Mouse (Mus musculus) liver, embryonic 13.5 days (tissue): Measurements from ENCODE around the gene Rab12. TPM values are rescaled to one million over a fixed set of nuclear protein-coding genes. Genes with fewer than 3 reads are reported as not detected.
"Not testable (repeated sequence)": the region's sequence is repeated elsewhere in the genome, so short reads cannot be mapped to it uniquely, and the experiment has no call there.

Source experiments
- ATAC-seq: fragments of 200-750 bp; cut with Nextera tagmentation; 2 replicates; pipeline ENCODE4 v1.8.0; 2017; ENCODE audit warnings: low read depth, mild to moderate bottlenecking, moderate number of reproducible peaks, moderate library complexity
- DNase-seq: peaks from one replicate; pipeline ENCODE4 v3.0.0; 2022
- H3K27ac ChIP-seq: fragments of 300-500 bp; sonication (generic); 2 replicates; pipeline ENCODE4 v1.5.1; 2015; ENCODE audit warnings: moderate library complexity, mild to moderate bottlenecking, inconsistent platforms
- H3K27me3 ChIP-seq: fragments of 300-500 bp; sonication (generic); 2 replicates; pipeline ENCODE4 v1.6.1; 2015; ENCODE audit warnings: mild to moderate bottlenecking, inconsistent platforms
- H3K36me3 ChIP-seq: fragments of 300-500 bp; sonication (generic); 2 replicates; pipeline ENCODE4 v1.6.1; 2015; ENCODE audit warnings: mild to moderate bottlenecking, inconsistent platforms
- H3K4me1 ChIP-seq: fragments of 300-500 bp; sonication (generic); replicated peaks from 2 replicates; pipeline ENCODE4 v1.6.1; 2015; ENCODE audit warnings: inconsistent platforms
- H3K4me2 ChIP-seq: fragments of 300-500 bp; sonication (generic); 2 replicates; pipeline ENCODE4 v1.6.1; 2015; ENCODE audit warnings: inconsistent platforms, mild to moderate bottlenecking, moderate library complexity
- H3K4me3 ChIP-seq: fragments of 300-500 bp; sonication (generic); replicated peaks from 2 replicates; pipeline ENCODE4 v1.5.1; 2015; ENCODE audit warnings: mild to moderate bottlenecking, inconsistent platforms
- H3K9ac ChIP-seq: fragments of 300-500 bp; sonication (generic); 2 replicates; pipeline ENCODE4 v1.6.1; 2015; ENCODE audit warnings: mild to moderate bottlenecking, inconsistent platforms
- H3K9me3 ChIP-seq: fragments of 300-500 bp; sonication (generic); replicated peaks from 2 replicates; pipeline ENCODE4 v1.6.1; 2016; ENCODE audit warnings: inconsistent platforms
- WGBS: fragments of 180-500 bp; shearing (Covaris S2); methylation state at CpG from one replicate; pipeline ENCODE4 v1.1.7; 2015; ENCODE audit not compliant: insufficient replicate concordance; 5-methylcytosine and 5-hydroxymethylcytosine counted together
- polyA plus RNA-seq: library from polyadenylated mRNA; unstranded; fragments of >200 nt; fragmentation: Nextera tagmentation; extraction: Ambion mirVana; gene quantifications from 2 replicates; pipeline ENCODE4 v1.2.1, GENCODE M21; 2015

Gene Rab12
- polyA plus RNA-seq: 7.9 and 8.8 TPM in 2 replicates

GRCm38 (mm10) chr17:66519554-66520553 lies at the start of gene Rab12:
Gene Rab12 (minus strand): TSS chr17:66519729.
- Histone ChIP-seq H3K4me1 (peaks cover 29% of the 10 kb centered on the region), H3K27ac (peak within 1 kb of the TSS; percentile 55; the same call in 1 of the 2 replicates), H3K9me3 (no peaks in the 10 kb centered on the region), H3K27me3 (no peaks in the 10 kb centered on the region), H3K36me3 (peaks cover 4% of the 10 kb centered on the region; the same call in 1 of the 2 replicates), H3K4me3 (peak within 1 kb of the TSS; percentile 95), H3K4me2 (peak within 1 kb of the TSS; percentile 80), H3K9ac (peak within 1 kb of the TSS; percentile 94)
- 9% methylated on average over 59 of the region's 71 CpGs for whole genome bisulfite sequencing
- peak; percentile 91 for ATAC-seq
- DNase-seq: peak; percentile 75

DNA sequence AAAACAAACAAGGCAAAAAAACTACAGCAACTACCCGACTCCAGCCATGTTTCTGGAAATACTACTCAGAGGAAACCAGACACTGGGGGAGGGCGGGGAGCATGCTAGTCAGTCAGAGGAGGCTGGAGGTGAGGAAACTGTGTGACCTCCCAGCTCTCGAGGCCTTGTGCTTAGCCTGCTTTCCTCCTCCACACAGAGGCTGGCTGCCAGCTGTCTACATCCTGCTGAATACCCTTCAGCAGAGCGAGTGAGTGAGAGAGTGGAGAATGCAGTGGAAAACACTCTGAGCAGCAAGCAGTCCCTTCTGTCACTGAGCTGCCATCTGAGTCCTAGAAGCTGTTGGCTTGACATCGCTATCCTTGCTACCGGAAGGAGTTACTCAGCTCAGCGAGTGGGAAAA lies 44.7 kb upstream of the Rab12 start:
- DNase-seq: no peak
- Histone ChIP-seq H3K27me3 (no peaks in the 10 kb centered on the region), H3K27ac (no peak overlapping the region), H3K4me3 (no peak overlapping the region), H3K4me2 (no peak overlapping the region), H3K9me3 (no peaks in the 10 kb centered on the region), H3K4me1 (no peaks in the 10 kb centered on the region), H3K9ac (no peak overlapping the region), H3K36me3 (no peaks in the 10 kb centered on the region)
- no peak for ATAC-seq
- WGBS: 61% methylated on average over 7 of the region's 7 CpGs

DNA sequence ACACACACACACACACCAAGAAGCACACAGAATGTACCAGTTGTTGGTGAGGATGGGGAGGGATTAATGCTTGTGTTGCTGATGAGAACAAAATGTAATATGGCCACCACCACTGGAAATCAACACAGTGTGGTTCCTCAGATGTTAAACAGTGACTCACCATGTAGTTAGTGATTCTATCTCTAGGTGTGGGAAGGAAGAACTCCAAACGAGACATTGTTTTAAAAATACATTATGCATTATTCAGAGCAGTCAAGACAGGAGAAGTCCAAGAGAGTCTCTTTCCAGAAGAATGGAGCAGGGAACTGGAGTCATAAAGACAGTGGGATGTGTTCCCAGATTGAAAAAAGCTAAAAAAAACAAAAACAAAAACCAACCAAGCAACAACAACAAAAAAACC lies 44.0 kb upstream of the Rab12 start:
- H3K4me1 ChIP-seq: no peaks in the 10 kb centered on the region
- no peak overlapping the region for H3K9ac ChIP-seq
- no peak overlapping the region for H3K4me2 ChIP-seq
- ATAC-seq (no peak), DNase-seq (no peak)
- WGBS: 21% methylated on average over 1 of the region's 1 CpGs
- no peak overlapping the region for H3K4me3 ChIP-seq
- no peaks in the 10 kb centered on the region for H3K27me3 ChIP-seq
- H3K36me3 ChIP-seq: no peaks in the 10 kb centered on the region
- no peak overlapping the region for H3K27ac ChIP-seq
- no peaks in the 10 kb centered on the region for H3K9me3 ChIP-seq

DNA sequence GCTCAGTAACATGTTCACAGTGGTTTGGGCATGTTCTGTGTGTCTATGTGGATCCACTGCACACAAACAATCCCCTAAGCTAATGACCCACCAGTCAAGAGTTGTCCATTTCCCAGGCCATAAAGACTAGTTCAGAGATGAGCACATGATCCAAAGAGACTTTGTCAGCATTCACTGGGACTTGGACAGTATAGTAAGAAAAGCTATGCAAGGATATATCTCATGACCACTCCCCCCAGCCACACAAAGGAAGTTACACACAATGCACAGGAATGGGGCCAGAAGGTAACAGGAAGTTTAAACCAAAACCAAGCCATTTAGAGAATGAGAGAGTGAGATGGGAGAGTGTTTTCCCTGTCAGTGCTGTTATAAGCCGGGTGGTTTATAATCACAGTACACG lies 41.9 kb upstream of the Rab12 start:
- Histone ChIP-seq H3K27me3 (no peaks in the 10 kb centered on the region), H3K9me3 (no peaks in the 10 kb centered on the region), H3K4me2 (no peak overlapping the region), H3K36me3 (no peaks in the 10 kb centered on the region), H3K9ac (no peak overlapping the region), H3K4me3 (no peak overlapping the region), H3K4me1 (no peaks in the 10 kb centered on the region), H3K27ac (no peak overlapping the region)
- 26% methylated on average over 2 of the region's 2 CpGs for WGBS
- DNase-seq (no peak), ATAC-seq (no peak)

- DNase-seq (no peak), ATAC-seq (no peak)
- WGBS: 74% methylated on average over 17 of the region's 17 CpGs
- Histone ChIP-seq H3K9me3 (no peaks in the 10 kb centered on the region), H3K36me3 (no peaks in the 10 kb centered on the region), H3K27me3 (no peaks in the 10 kb centered on the region), H3K4me2 (no peak overlapping the region), H3K27ac (no peak overlapping the region), H3K9ac (no peak overlapping the region), H3K4me1 (no peaks in the 10 kb centered on the region), H3K4me3 (no peak overlapping the region)
Measured at GRCm38 (mm10) chr17:66558404-66559317, 39.1 kb upstream of the Rab12 start.

- Histone ChIP-seq H3K9me3 (no peaks in the 10 kb centered on the region), H3K4me1 (no peaks in the 10 kb centered on the region), H3K4me3 (no peak overlapping the region), H3K9ac (no peak overlapping the region), H3K4me2 (no peak overlapping the region), H3K27ac (no peak overlapping the region), H3K27me3 (no peaks in the 10 kb centered on the region), H3K36me3 (no peaks in the 10 kb centered on the region)
- no peak for DNase-seq
- ATAC-seq: no peak
- 64% methylated on average over 4 of the region's 4 CpGs for WGBS
Measured at GRCm38 (mm10) chr17:66552690-66553089, 33.2 kb upstream of the Rab12 start.

DNA sequence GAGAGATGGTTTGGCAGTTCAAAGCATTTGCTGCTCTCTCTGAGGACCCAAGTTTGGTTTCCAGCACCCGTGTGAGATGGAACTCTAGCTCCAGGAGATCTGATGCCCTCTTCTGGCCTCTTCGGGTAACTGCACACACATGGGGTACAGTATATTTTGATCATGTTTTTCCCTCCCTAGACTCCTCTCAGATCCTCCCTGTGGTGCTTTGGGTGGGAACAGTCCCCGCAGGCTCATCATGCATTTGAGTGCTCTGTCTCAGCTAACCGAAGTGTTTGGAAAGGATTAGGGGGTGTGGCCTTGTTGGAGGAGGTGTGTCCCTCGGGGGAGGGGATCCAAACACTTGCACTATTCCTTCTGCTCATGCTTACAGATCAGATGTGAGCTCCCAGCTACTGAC lies 31.0 kb upstream of the Rab12 start:
- Histone ChIP-seq H3K27me3 (no peaks in the 10 kb centered on the region), H3K4me2 (no peak overlapping the region), H3K4me3 (no peak overlapping the region), H3K27ac (no peak overlapping the region), H3K36me3 (no peaks in the 10 kb centered on the region), H3K4me1 (no peaks in the 10 kb centered on the region), H3K9ac (no peak overlapping the region), H3K9me3 (no peaks in the 10 kb centered on the region)
- DNase-seq (no peak), ATAC-seq (no peak)
- 74% methylated on average over 5 of the region's 5 CpGs for WGBS

- no peak for DNase-seq
- Histone ChIP-seq H3K36me3 (no peaks in the 10 kb centered on the region), H3K4me1 (no peaks in the 10 kb centered on the region), H3K27me3 (no peaks in the 10 kb centered on the region), H3K27ac (no peak overlapping the region), H3K4me3 (no peak overlapping the region), H3K4me2 (no peak overlapping the region), H3K9me3 (no peaks in the 10 kb centered on the region), H3K9ac (no peak overlapping the region)
- 61% methylated on average over 1 of the region's 1 CpGs for WGBS
- no peak for ATAC-seq
Measured at GRCm38 (mm10) chr17:66532285-66532684, 12.8 kb upstream of the Rab12 start.

- H3K9me3 ChIP-seq: no peaks in the 10 kb centered on the region
- no peak for ATAC-seq
Measured at GRCm38 (mm10) chr17:66523396-66523795, 3.9 kb upstream of the Rab12 start.

DNA sequence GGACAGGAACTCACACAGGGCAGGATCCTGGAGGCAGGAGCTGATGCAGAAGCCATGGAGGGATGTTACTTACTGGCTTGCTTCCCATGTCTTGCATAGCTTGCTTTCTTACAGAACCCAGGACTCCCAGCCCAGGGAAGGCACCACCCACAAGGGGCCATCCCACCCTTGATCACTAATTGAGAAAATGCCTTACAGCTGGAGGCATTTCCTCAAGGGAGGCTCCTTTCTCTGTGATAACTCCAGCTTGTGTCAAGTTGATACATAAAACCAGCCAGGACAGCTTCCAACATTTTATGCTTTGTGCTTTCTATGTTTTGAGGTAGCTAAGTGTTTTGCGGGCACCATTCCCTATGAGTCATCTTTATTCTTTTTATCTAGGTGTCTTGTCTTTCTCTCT lies 3.1 kb upstream of the Rab12 start:
- WGBS: 59% methylated on average over 1 of the region's 1 CpGs
- H3K4me3 ChIP-seq, H3K36me3 ChIP-seq, H3K27me3 ChIP-seq, H3K4me2 ChIP-seq, ATAC-seq, H3K27ac ChIP-seq, H3K9ac ChIP-seq, DNase-seq, H3K9me3 ChIP-seq: not testable (repeated sequence)
- peaks cover 16% of the 10 kb centered on the region for H3K4me1 ChIP-seq

More at GRCm38 (mm10) chr17:66523396-66523795, 3.9 kb upstream of the Rab12 start:
- no peaks in the 10 kb centered on the region for H3K36me3 ChIP-seq
- peaks cover 10% of the 10 kb centered on the region for H3K4me1 ChIP-seq
- H3K27ac ChIP-seq: no peak overlapping the region
- H3K4me2 ChIP-seq: no peak overlapping the region
- H3K9ac ChIP-seq: no peak overlapping the region
- 70% methylated on average over 5 of the region's 5 CpGs for WGBS
- H3K27me3 ChIP-seq: no peaks in the 10 kb centered on the region
- H3K4me3 ChIP-seq: no peak overlapping the region
- DNase-seq: no peak
